Mouse (Mus musculus) Muller cell, postnatal 12 days (primary cell): Measurements from ENCODE around the gene Plk2.

Experiments
- DNase-seq: peaks from one replicate; pipeline ENCODE4 v3.0.0-alpha.2; 2015; ENCODE audit errors: inconsistent ontology term

Plk2 gene

GRCm38 (mm10) chr13:110406152-110406551, 11.3 kb downstream of the Plk2 start:
- no peak for DNase-seq

GRCm38 (mm10) chr13:110412572-110413209, 17.8 kb downstream of the Plk2 start:
- no peak for DNase-seq

GRCm38 (mm10) chr13:110418656-110419055, 23.8 kb downstream of the Plk2 start:
- DNase-seq = no peak

- DNase-seq = no peak
Measured at GRCm38 (mm10) chr13:110419640-110420039, 24.8 kb downstream of the Plk2 start.

- DNase-seq = no peak
Measured at GRCm38 (mm10) chr13:110422434-110422833, 27.6 kb downstream of the Plk2 start.

DNA sequence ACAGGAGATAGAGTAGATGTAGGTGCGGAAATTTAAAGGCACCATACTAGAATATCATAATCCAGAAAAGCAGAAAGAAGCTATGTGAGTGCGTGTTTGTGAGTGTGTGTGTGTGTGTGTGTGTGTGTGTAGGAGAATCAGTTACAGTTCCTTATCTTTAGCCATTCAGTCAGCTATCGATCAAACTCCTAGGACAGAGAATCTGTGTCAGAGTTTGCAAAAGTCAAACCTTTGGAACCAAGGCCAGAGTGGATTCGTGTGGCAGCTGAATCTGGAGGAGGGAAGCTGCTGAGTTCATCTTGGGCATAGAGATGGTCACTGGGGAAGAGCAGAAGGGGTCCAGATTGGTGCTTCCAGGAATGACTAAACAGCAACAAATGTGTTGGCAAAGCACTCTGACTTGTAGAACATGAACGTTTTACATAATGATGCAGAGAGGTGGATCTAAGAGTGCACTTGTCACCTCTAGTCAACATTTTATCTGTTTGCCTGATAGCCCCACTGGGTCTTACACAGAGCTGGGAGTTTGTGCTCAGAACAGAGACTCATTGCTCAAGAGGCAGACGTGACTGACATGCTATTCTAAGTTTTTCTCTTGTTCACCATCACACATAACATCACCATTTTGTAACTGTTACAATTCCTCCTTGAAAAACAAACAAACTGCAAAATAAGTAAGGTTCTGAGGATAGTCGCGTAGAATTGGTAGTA, 30.8 kb downstream of the Plk2 start:
- no peak for DNase-seq

DNA sequence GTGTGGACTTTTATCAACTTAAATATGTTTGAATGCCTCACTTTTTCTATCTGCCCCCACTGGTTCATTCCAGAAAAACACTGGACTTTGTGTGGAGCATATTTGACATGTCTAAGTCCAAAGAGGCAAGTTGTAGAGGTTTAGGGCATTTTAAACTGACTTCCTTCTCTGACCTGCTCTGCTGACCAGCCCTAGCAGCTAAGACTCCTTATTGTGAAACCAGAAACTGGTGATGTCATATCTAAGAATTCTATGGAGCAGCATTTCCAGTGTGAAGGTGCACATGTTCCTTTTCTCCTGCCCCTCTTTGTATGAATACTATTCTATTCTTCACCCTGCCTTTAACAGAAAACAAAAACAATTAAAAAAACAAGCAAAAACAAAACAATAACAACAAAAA, 36.5 kb downstream of the Plk2 start:
- DNase-seq = no peak

DNA sequence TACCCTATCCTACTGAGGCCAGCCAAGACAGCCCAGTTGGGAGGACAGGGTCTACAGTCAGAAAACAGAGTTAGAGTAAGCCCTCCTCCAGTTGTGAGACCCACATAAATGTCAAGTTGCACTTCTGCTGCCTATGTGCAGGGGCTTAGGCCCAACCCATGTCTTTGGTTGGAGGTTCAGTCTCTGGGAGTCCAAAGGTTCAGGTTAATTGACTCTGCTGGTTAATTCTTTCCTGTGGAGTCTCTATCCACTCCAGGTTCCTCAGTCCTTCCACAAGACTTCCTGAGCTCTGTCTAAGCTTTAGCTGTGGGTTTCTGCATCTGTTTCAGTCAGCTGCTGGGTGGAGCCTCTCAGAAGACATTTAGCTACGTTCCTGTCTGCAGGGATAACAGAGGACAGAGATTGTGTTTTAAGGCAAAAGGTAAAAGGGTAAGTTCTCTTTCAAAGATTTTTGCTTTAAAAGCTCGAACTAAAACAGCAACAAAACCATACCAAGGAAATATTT, 37.3 kb downstream of the Plk2 start:
- DNase-seq = no peak

DNA sequence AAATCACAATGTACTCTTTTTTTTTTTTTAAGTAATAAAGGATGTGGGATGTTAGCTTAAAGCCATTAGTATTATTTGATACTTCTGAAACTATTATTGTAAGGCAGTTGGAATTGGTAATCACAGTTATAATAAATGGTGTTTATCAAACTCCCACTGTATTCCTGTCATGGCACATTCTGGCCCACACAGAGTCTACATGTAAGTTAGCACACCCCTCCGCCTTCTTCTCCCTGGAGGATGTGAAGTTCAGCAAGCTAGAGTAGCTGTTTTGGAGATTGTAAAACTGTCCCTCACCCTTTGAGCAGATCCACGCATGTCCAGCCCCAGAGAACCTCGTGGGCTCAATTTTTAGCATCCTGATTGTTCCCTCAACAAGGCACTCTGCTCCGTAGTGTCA, 37.8 kb downstream of the Plk2 start:
- DNase-seq = no peak

GRCm38 (mm10) chr13:110436692-110437091, 41.8 kb downstream of the Plk2 start:
- peak; percentile 56 for DNase-seq

DNA sequence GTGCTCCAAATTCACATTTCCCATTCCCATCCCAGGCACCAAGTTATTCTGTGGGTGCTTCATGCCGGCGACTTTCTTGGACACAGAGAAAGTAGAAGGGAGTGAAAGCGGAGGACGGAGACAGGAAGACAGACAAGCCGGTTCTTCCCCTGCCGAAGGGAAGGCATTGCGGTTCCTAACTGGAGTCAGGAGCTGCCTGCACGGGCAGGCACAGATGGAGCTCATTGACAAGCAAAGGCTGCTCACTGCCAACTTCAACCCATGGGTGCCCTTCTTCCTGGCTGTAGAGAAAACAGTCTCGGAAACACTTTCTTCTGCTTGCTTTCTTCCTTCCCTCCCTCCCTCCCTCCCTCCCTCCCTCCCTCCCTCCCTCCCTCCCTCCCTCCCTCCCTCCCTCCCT, 43.8 kb downstream of the Plk2 start:
- no peak for DNase-seq

- no peak for DNase-seq
Measured at GRCm38 (mm10) chr13:110444335-110444734, 49.5 kb downstream of the Plk2 start.

DNA sequence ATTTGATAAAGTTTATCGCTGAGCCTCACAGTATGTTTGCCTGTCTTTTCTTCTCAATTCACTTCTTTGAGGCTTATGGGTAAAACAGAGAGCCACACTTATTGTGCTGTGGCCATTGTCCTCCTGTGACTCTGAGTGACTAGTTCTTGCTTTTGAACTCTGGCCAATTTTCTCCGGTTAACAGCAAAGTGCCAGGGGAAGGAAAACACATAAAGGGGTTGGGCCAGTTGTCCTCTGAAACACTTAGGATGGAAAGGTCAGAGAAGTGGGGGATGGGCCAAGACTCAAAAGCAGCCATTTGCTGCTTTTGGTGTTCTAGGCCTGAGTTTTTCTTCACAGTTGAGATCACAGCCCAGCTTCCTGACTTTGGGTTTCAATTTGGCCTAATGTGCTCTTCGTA, 50.0 kb downstream of the Plk2 start:
- peak; percentile 49 for DNase-seq

DNA sequence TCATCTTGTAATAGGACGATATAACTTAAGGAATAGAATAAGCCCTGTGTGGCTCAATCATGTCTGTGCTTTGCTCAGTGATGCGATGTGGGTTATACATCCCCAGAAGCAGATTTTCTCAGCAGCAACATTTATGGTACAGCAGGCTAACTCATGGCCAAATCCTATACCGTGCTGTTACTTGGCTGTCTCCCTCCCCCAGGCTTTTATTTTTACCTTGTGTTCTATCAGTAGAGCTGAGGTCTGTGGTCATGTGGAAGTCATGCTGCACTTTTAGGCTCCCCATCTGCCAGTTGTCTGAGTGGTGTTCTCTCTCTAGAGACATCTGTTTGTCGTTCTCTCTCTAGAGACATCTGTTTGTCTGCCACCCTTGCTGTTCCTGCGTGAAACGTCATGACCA, 51.6 kb downstream of the Plk2 start:
- no peak for DNase-seq

DNA sequence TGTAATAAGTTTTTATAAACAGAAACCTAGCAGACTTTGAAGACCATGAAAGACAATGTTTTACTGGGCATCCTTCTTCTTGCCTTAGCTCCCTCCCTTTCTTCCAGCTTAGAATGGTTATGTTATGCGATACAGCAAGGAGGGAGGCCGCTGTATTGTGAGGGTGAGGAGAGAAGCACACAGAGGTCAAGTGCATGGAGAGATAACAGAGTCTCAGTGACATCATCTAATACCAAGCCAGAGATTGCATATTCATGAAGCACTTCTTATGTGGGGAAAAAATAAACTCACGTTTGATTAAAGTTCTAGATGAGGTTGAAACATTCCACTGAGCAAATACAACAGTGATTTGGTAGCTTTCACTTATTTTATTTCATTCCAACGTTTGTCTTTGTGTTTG, 55.2 kb downstream of the Plk2 start:
- DNase-seq = no peak
